Mouse (Mus musculus) heart, adult 18-20 months (tissue): ENCODE measurements around the gene Mcm3ap. TPM values are rescaled to one million over a fixed set of nuclear protein-coding genes. Genes with fewer than 3 reads are reported as not detected.

Experiments used
- DNase-seq, 2 experiments: peaks; one replicate each; pipeline ENCODE4 v3.0.0; 2021 to 2022; ENCODE audit warnings: mixed read lengths in 1 of 2
- total RNA-seq, 2 experiments: library from RNA; stranded (reverse); gene quantifications; 2 replicates each; pipeline ENCODE4 v1.2.3; 2021

Mcm3ap gene
- total RNA-seq, 2 experiments from 2014 or later: 23.1 to 27.5 TPM

GRCm38 (mm10) chr10:76495501-76495900 lies 26.8 kb downstream of the Mcm3ap start:
- DNase-seq: no peak

- peak; percentile 4 to 15 for DNase-seq
These were observed 27.6 kb downstream of the Mcm3ap start for GRCm38 (mm10) chr10:76496366-76496765.

GRCm38 (mm10) chr10:76497522-76497921 lies 28.8 kb downstream of the Mcm3ap start:
- DNase-seq: no peak

GRCm38 (mm10) chr10:76504271-76504943 lies 35.7 kb downstream of the Mcm3ap start:
- DNase-seq: no peak

- DNase-seq: no peak
These were observed 37.1 kb downstream of the Mcm3ap start for GRCm38 (mm10) chr10:76505865-76506264.

GRCm38 (mm10) chr10:76512965-76513583 lies 44.3 kb downstream of the Mcm3ap start:
- DNase-seq: peak; percentile 61 to 85

- no peak for DNase-seq
These were observed 62.2 kb downstream of the Mcm3ap start for GRCm38 (mm10) chr10:76530922-76531321.

- DNase-seq: peak; percentile 93 to 96
These were observed 62.6 kb downstream of the Mcm3ap start, which contains the start of gene Lss for GRCm38 (mm10) chr10:76531375-76531774. Gene Lss (plus strand): TSS chr10:76531588.

GRCm38 (mm10) chr10:76531828-76532227 lies 63.1 kb downstream of the Mcm3ap start:
- no peak for DNase-seq

- no peak for DNase-seq
These were observed 66.8 kb downstream of the Mcm3ap start for GRCm38 (mm10) chr10:76535526-76535925.

- no peak for DNase-seq
These were observed 68.9 kb downstream of the Mcm3ap start for GRCm38 (mm10) chr10:76537619-76538018.

GRCm38 (mm10) chr10:76541336-76542085 lies 72.8 kb downstream of the Mcm3ap start:
- no peak for DNase-seq

GRCm38 (mm10) chr10:76542636-76543375 lies 74.1 kb downstream of the Mcm3ap start:
- no peak for DNase-seq

- no peak for DNase-seq
These were observed 77.8 kb downstream of the Mcm3ap start for GRCm38 (mm10) chr10:76546566-76546965.

- DNase-seq: no peak
These were observed 79.5 kb downstream of the Mcm3ap start for GRCm38 (mm10) chr10:76548218-76548617.

GRCm38 (mm10) chr10:76550458-76550857 lies 81.7 kb downstream of the Mcm3ap start:
- peak in 1 of 2 experiments; percentile 14 for DNase-seq

- DNase-seq: no peak
These were observed 82.8 kb downstream of the Mcm3ap start for GRCm38 (mm10) chr10:76551556-76551955.

- no peak for DNase-seq
These were observed 85.3 kb downstream of the Mcm3ap start for GRCm38 (mm10) chr10:76554061-76554460.

- DNase-seq: no peak
These were observed 93.2 kb downstream of the Mcm3ap start, which contains the start of gene Spatc1l for GRCm38 (mm10) chr10:76561972-76562371. Gene Spatc1l (plus strand): TSS chr10:76562272.
